Mouse (Mus musculus): ENCODE results near the gene Saal1.
"Not testable (repeated sequence)": the region's sequence is repeated elsewhere in the genome, so short reads cannot be mapped to it uniquely, and the experiment has no call there.

Saal1 gene

GRCm38 (mm10) chr7:46710390-46710844, at the start of gene Saal1:
TSS of gene Saal1 (minus strand) at chr7:46710680.
- peak; percentile 86; the same call in 1 of the 2 replicates for ATAC-seq (ENCODE audit: insufficient number of reproducible peaks, low FRiP score, low TSS enrichment)

GRCm38 (mm10) chr7:46751490-46751889, 41.0 kb upstream of the Saal1 start, which contains the start of gene Saa2:
TSS of gene Saa2 (plus strand) at chr7:46751790.
- ATAC-seq (ENCODE audit: insufficient number of reproducible peaks, low FRiP score, low TSS enrichment): no peak

GRCm38 (mm10) chr7:46748459-46748858, 38.0 kb upstream of the Saal1 start:
- no peak for ATAC-seq (ENCODE audit: insufficient number of reproducible peaks, low FRiP score, low TSS enrichment)

GRCm38 (mm10) chr7:46746381-46746780, 35.9 kb upstream of the Saal1 start:
- ATAC-seq (ENCODE audit: insufficient number of reproducible peaks, low FRiP score, low TSS enrichment): no peak

DNA sequence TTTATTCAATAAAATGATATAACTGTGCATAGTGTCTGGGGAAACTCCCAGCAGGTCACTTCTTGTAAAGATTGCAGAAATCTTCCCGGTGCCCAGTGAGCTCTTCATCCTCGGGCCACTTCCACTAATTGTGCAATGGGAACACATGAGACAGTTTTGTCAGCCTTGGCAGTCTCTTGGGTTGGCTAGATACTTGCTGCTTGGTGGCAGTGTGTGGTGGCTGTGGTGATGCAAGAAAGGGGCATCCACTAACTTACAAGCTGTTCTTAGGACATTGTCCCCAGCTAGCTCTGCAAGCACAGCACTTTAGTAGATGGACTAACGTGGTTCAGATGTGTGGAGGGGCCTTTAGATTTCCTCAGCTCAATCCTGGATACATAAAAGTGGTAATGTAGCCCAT, 35.3 kb upstream of the Saal1 start:
- ATAC-seq (ENCODE audit: insufficient number of reproducible peaks, low FRiP score, low TSS enrichment): no peak

- ATAC-seq (ENCODE audit: insufficient number of reproducible peaks, low FRiP score, low TSS enrichment): not testable (repeated sequence)
Observed at GRCm38 (mm10) chr7:46742880-46743279, 32.4 kb upstream of the Saal1 start, which contains the start of gene Saa1. TSS of gene Saa1 (minus strand) at chr7:46742980.

- ATAC-seq (ENCODE audit: insufficient number of reproducible peaks, low FRiP score, low TSS enrichment): not testable (repeated sequence)
Observed at GRCm38 (mm10) chr7:46740041-46740440, 29.6 kb upstream of the Saal1 start.

DNA sequence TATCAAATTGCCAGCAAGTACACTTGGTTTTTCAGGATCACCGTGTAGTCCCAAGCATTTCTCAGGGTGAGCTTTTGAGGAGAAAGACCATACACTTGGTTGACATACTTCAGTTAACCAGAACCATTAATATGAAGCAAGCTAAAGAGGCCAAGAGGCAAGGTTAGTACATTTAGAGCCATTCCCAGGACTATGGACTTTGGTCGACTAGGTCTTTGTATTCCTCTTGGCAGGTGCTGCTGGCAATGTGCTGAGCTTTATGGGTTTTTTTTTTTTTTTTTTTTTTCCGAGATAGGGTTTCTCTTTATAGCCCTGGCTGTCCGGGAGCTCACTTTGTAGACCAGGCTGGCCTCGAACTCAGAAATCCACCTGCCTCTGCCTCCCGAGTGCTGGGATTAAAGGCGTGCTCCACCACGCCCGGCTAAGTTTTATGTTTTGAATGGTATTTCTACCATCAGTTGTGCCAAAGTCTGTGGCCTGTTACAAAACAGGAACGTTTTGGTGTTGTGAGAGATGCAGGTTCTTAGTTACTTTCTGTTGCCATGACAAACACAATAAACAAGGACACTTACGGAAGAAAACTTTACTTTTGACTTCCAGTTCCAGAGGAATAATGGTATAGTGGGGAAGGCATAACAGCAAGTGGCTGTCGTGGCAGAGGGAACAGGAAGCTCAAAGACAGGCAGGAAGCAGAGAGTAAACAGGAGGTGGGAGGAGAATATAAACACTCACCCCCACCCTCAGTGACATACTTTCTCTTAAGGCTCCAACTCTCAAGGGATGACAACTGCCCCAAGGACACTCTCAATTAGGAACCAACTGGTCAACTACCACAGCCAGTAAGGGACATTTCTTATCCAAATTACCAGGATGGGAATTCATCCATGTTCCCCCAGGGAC, 28.3 kb upstream of the Saal1 start:
- no peak for ATAC-seq (ENCODE audit: insufficient number of reproducible peaks, low FRiP score, low TSS enrichment)

GRCm38 (mm10) chr7:46734983-46735382, 24.5 kb upstream of the Saal1 start:
- ATAC-seq (ENCODE audit: insufficient number of reproducible peaks, low FRiP score, low TSS enrichment): no peak

DNA sequence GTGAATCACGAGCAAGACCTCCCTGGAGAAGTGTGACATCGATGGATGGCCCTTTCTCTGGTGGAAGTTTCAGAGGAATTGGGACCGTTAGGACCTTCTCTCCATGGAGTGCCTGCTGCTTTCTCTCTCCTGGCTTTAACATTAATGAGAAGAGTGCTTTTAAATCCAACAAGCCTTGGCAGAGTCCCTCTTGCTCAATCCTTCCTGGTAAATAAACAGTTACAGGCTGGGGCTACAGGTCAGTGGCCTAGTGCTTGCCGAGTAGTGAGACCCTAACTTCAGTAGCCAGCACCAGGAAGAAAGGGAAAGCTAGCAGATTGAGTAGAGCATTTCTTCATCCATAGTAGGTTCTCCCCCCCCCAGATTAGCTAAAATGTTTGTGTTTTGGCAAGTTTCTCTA, 22.0 kb upstream of the Saal1 start, which contains the start of gene Saa4:
Saa4 (minus strand) TSS at position 146 of the 400 bp plus-strand sequence.
- no peak for ATAC-seq (ENCODE audit: insufficient number of reproducible peaks, low FRiP score, low TSS enrichment)

- no peak for ATAC-seq (ENCODE audit: insufficient number of reproducible peaks, low FRiP score, low TSS enrichment)
Observed at GRCm38 (mm10) chr7:46727584-46727983, 17.1 kb upstream of the Saal1 start.

DNA sequence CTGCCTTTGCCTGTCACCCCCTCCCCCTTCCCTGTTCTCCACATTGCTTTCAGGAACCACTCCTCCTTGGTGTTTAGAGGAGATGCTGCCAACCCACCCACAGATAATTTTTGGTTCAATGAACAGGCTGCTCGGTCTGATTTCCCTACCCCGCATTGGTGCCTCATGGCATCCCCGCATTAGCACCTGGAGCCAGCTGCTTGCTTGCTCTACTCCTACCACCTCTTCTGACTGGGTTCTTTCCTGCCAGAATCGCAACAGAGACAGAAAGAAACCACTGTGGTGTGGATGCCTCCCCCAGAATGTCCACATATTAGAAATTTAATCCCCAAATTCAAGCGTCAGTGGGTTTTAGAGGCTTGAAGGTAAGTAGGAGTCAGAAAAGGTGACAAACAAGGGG, 13.9 kb upstream of the Saal1 start:
- ATAC-seq (ENCODE audit: insufficient number of reproducible peaks, low FRiP score, low TSS enrichment): no peak

- ATAC-seq (ENCODE audit: insufficient number of reproducible peaks, low FRiP score, low TSS enrichment): no peak
Observed at GRCm38 (mm10) chr7:46723849-46724248, 13.4 kb upstream of the Saal1 start.

GRCm38 (mm10) chr7:46723354-46723753, 12.9 kb upstream of the Saal1 start:
- ATAC-seq (ENCODE audit: insufficient number of reproducible peaks, low FRiP score, low TSS enrichment): no peak

DNA sequence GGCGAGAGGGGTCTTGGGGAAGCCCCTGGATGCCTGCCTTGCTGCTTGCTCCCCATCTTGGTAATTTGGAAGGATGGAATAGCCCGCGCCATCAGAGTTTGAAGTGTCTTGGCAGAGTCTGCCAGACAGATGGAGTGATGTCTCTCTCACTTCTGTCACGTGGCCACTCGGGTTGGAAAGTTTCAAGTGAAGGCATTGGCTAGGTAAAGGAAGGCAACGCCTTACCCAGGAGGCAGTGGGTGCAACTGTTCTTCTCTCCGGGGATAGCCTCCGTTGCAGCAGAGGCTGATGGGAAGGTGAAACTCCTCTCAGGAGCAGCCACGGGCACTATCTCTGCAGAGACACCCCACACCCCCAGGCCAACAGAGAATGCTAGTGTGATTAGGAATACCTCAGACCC, 10.0 kb upstream of the Saal1 start:
- no peak for ATAC-seq (ENCODE audit: insufficient number of reproducible peaks, low FRiP score, low TSS enrichment)

- no peak for ATAC-seq (ENCODE audit: insufficient number of reproducible peaks, low FRiP score, low TSS enrichment)
Observed at GRCm38 (mm10) chr7:46719526-46719925, 9.0 kb upstream of the Saal1 start.

DNA sequence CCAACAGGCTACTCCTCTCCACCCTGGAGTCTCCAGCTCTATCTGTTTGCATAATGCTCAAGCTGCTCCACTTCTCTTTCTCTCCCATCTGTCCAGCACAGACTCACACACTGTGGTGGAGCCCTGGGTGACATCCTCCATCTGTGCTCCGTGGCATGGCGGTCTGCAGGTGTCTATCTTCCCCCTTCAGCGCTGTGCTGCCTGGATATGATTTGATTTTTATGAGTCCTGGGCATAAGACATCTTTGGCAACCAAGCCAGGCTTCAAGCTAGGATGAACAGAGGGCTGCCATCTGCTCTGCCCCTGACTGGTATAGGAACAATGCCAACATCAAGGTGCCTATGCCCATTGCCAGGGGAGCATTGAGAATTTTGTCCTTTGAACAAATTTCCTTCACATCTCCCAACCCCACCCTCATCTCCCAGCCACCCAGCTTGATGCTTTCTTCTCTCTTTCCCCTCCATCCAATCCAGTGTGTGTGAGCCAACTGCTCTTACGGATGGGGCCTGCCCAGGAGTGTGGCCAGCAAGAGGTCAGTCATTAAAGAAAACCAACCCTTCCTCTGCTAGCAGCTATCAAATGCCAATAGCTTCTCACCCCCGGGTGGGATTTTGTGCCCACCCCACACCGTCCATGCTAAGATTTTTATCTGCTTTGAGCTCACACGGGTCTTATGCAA, 8.3 kb upstream of the Saal1 start:
- peak; percentile 91 for ATAC-seq (ENCODE audit: insufficient number of reproducible peaks, low FRiP score, low TSS enrichment)

DNA sequence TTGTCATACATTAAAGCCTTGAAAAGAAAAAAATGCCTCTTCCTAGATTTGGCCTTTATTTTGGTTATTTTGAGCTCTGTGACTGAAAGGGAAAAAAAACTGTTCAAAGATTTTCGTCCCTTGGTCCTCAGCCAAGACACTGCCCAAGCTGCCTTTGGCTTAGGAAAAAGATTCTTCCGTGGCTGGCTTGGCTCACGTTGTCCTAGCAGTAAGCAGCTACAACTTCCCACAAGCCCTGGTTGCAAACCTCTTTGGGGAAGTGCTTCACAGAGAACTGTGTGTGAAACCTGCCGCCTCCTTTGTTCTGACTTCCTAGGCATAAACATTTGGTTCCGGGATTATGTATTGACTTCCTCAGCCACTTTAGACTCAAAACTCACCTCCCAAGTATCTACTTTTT, 6.4 kb upstream of the Saal1 start:
- no peak for ATAC-seq (ENCODE audit: insufficient number of reproducible peaks, low FRiP score, low TSS enrichment)

DNA sequence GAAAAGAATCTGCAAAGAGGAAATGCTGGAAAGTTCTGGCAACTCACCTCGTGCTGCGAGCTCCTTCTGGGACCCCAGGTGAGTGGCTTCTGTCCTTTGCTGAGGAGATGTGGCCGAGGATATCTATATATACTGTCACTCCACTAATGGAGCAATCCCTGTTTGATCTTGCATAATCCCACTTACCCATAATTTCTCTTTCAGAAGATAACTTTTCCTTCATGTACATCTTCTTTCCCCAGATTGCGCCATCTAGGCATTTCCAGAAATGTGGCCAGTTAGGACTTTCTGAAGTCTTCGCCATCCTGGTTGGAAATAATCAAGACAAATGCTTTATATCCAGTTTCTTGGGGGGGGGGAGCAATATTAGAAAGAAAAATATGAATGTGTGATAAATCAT, 5.1 kb upstream of the Saal1 start, which contains the start of gene Saa3:
Saa3 (minus strand) TSS at position 101 of the 400 bp plus-strand sequence.
- no peak for ATAC-seq (ENCODE audit: insufficient number of reproducible peaks, low FRiP score, low TSS enrichment)

DNA sequence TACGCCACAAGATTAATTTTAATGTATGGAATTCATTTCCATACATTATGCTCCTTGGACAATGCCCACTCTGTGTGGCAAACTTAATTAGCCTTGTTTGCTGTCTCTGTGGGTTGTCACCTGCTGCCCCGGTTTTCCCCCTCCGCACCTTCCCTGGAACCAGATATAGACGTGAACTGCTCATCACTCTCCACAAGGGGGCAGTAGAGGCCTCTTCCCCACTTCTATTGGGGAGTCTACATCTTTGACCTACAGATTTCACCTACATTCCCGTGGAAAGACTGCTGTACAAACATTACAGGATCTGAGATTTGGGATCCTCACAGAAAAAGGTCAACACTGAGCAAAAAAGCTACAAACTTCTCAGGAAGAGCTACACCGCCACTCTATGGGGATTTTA, 4.0 kb upstream of the Saal1 start:
- ATAC-seq (ENCODE audit: insufficient number of reproducible peaks, low FRiP score, low TSS enrichment): no peak

- ATAC-seq (ENCODE audit: insufficient number of reproducible peaks, low FRiP score, low TSS enrichment): no peak
Observed at GRCm38 (mm10) chr7:46712250-46712649, 1.8 kb upstream of the Saal1 start.
